Mouse (Mus musculus) hindbrain, embryonic 14.5 days (tissue): ENCODE measurements at regions not wholly inside any gene's neighbourhood (a gene's known extent, or its start where the extent isn't known, plus 50 kb on each side); places are given as distances from the start of the nearest gene placed in this dataset.

ENCODE experiments used
- ATAC-seq: fragments of 200-750 bp; cut with Nextera tagmentation; 2 replicates; pipeline ENCODE4 v1.8.0; 2017; ENCODE audit warnings: moderate number of reproducible peaks, mild to moderate bottlenecking, moderate TSS enrichment, moderate library complexity; ENCODE audit not compliant: low FRiP score
- DNase-seq: peaks from one replicate; pipeline ENCODE4 v3.0.0-alpha.2; 2015; ENCODE audit warnings: low spot score
- H3K27ac ChIP-seq: fragments of 300-500 bp; sonication (generic); 2 replicates; pipeline ENCODE4 v1.5.1; 2014; ENCODE audit warnings: mild to moderate bottlenecking, moderate library complexity
- H3K27me3 ChIP-seq: fragments of 300-500 bp; sonication (generic); 2 replicates; pipeline ENCODE4 v1.6.1; 2014; ENCODE audit warnings: mild to moderate bottlenecking, low read length, mixed read lengths; ENCODE audit not compliant: control insufficient read depth, insufficient read depth
- H3K36me3 ChIP-seq: fragments of 300-500 bp; sonication (generic); replicated peaks from 2 replicates; pipeline ENCODE4 v1.6.1; 2014; ENCODE audit not compliant: control insufficient read depth, insufficient read depth
- H3K4me1 ChIP-seq: fragments of 300-500 bp; sonication (generic); replicated peaks from 2 replicates; pipeline ENCODE4 v1.6.1; 2014; ENCODE audit warnings: antibody characterized with exemption, low read length, mixed read lengths; ENCODE audit not compliant: control insufficient read depth, insufficient read depth
- H3K4me2 ChIP-seq: fragments of 300-500 bp; sonication (generic); replicated peaks from 2 replicates; pipeline ENCODE4 v1.6.1; 2014; ENCODE audit warnings: mild to moderate bottlenecking, moderate library complexity
- H3K4me3 ChIP-seq: fragments of 300-500 bp; sonication (generic); replicated peaks from 2 replicates; pipeline ENCODE4 v1.5.1; 2014; ENCODE audit warnings: mild to moderate bottlenecking, low read length
- H3K9ac ChIP-seq: fragments of 300-500 bp; sonication (generic); 2 replicates; pipeline ENCODE4 v1.6.1; 2014
- H3K9me3 ChIP-seq: fragments of 300-500 bp; sonication (generic); 2 replicates; pipeline ENCODE4 v1.6.1; 2016; ENCODE audit warnings: low read length; ENCODE audit not compliant: control insufficient read depth
- WGBS: fragments of 180-500 bp; shearing (Covaris S2); extraction: QIAGEN DNeasy Blood & Tissue Kit; methylation state at CpG from one replicate; pipeline ENCODE4 v1.1.7; 2014; 5-methylcytosine and 5-hydroxymethylcytosine counted together

DNA sequence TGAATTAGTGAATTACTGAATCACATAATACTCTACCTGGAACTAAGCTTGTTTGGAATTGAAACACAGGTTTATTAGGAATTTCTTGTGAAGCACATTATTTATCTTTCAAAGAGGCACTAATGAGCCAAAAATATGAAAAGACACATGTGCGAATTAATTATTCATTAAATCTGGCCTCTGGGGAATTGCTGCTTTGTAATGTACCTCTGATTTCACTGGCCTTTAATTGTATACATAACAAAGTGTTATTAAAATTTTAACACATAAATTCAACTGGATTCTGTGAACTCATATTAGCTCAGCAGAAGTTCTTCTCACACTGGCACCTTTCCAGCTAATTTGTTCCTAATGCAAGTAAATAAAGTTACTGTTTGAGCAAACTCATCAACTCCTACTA, 651.7 kb upstream of the 4931417E11Rik start:
- Histone ChIP-seq H3K9ac (no peak overlapping the region), H3K4me2 (no peak overlapping the region), H3K9me3 (no peaks in the 10 kb centered on the region), H3K4me1 (no peaks in the 10 kb centered on the region), H3K27me3 (no peaks in the 10 kb centered on the region), H3K36me3 (no peaks in the 10 kb centered on the region), H3K27ac (no peak overlapping the region), H3K4me3 (no peak overlapping the region)
- ATAC-seq (no peak), DNase-seq (peak; percentile 53)
- 69% methylated on average over 1 of the region's 1 CpGs for WGBS
